Mouse (Mus musculus): ENCODE results near the gene Upf3b. TPM values are rescaled to one million over a fixed set of nuclear protein-coding genes. Genes with fewer than 3 reads are reported as not detected.
"Not testable (repeated sequence)": the region's sequence is repeated elsewhere in the genome, so short reads cannot be mapped to it uniquely, and the experiment has no call there.

Gene Upf3b
- polyA plus RNA-seq, 1 experiment, result 2.8 TPM

- TF ChIP-seq MAX (IDR thresholded peaks at IDR 0.05; ENCODE audit: low read depth), result no peak
- TF ChIP-seq TCF3 (IDR thresholded peaks at IDR 0.05; ENCODE audit: insufficient read length, low read depth), result no peak
- TF ChIP-seq MYOG (IDR thresholded peaks at IDR 0.05; ENCODE audit: control insufficient read depth in 1 of 3, insufficient read depth in 1 of 3, insufficient read length in 2 of 3, low read depth in 2 of 3), result no peak
- no peak for TF ChIP-seq MYOD1 (IDR thresholded peaks at IDR 0.05; ENCODE audit: control insufficient read depth in 1 of 3, insufficient read length in 2 of 3, low read depth in 2 of 3)
- TF ChIP-seq E2F4 (IDR thresholded peaks at IDR 0.05; ENCODE audit: insufficient read depth), result no peak
- TF ChIP-seq CEBPB (IDR thresholded peaks at IDR 0.05; ENCODE audit: insufficient read depth, poor library complexity, severe bottlenecking), result no peak
- no peak for TF ChIP-seq POLR2AphosphoS2 (IDR thresholded peaks at IDR 0.05; ENCODE audit: insufficient read length, low read depth)
- no peak for TF ChIP-seq REST (IDR thresholded peaks at IDR 0.05; ENCODE audit: insufficient read depth, insufficient read length)
- TF ChIP-seq USF1 (IDR thresholded peaks at IDR 0.05; ENCODE audit: low read depth), result no peak
- no peak for TF ChIP-seq POLR2A (IDR thresholded peaks at IDR 0.05; ENCODE audit: insufficient read length, low read depth)
- TF ChIP-seq SRF (IDR thresholded peaks at IDR 0.05; ENCODE audit: control insufficient read depth, insufficient read length, low read depth), result no peak
- no peak overlapping the region for H3K4me2 ChIP-seq (ENCODE audit: low read depth)
Observed at GRCm38 (mm10) chrX:37081194-37081593, 28.9 kb downstream of the Upf3b start.

DNA sequence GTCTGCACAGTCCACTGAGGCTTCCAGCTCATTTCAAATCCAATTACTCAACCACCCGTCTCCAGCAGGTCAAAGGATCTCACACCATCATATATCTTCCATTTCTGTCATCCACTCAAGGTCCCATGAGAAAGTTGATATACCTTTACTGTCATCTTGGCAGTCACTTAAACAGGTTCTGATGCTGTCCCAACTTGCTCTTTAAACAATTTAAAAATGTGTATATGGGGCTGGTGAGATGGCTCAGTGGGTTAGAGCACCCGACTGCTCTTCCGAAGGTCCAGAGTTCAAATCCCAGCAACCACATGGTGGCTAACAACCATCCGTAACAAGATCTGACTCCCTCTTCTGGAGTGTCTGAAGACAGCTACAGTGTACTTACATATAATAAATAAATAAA, 29.8 kb downstream of the Upf3b start:
- peaks cover 22% of the 10 kb centered on the region for H3K79me2 ChIP-seq (ENCODE audit: control insufficient read depth, insufficient read depth)
- H3K4me2 ChIP-seq (ENCODE audit: low read depth); H3K27me3 ChIP-seq (ENCODE audit: control insufficient read depth, insufficient read depth, insufficient read length); H3ac ChIP-seq (ENCODE audit: control insufficient read depth, insufficient read length); H3K4me3 ChIP-seq: not testable (repeated sequence)
- H3K36me3 ChIP-seq (ENCODE audit: control insufficient read depth, insufficient read depth), result peaks cover 11% of the 10 kb centered on the region

More at GRCm38 (mm10) chrX:37081194-37081593, 28.9 kb downstream of the Upf3b start:
- Histone ChIP-seq H3K4me3 (no peak overlapping the region), H3ac (ENCODE audit: control insufficient read depth, insufficient read length) (no peak overlapping the region), H3K79me2 (ENCODE audit: control insufficient read depth, insufficient read depth) (peaks cover 22% of the 10 kb centered on the region), H3K36me3 (ENCODE audit: control insufficient read depth, insufficient read depth) (peaks cover 11% of the 10 kb centered on the region), H3K27me3 (ENCODE audit: control insufficient read depth, insufficient read depth, insufficient read length) (no peaks in the 10 kb centered on the region)

GRCm38 (mm10) chrX:37076651-37077050, 33.5 kb downstream of the Upf3b start:
- TF ChIP-seq MAX (IDR thresholded peaks at IDR 0.05; ENCODE audit: low read depth), result no peak
- no peak for TF ChIP-seq MYOD1 (IDR thresholded peaks at IDR 0.05; ENCODE audit: control insufficient read depth in 1 of 3, insufficient read length in 2 of 3, low read depth in 2 of 3)
- no peak for TF ChIP-seq POLR2A (IDR thresholded peaks at IDR 0.05; ENCODE audit: insufficient read length, low read depth)
- TF ChIP-seq SRF (IDR thresholded peaks at IDR 0.05; ENCODE audit: control insufficient read depth, insufficient read length, low read depth), result no peak
- TF ChIP-seq E2F4 (IDR thresholded peaks at IDR 0.05; ENCODE audit: insufficient read depth), result no peak
- TF ChIP-seq USF1 (IDR thresholded peaks at IDR 0.05; ENCODE audit: low read depth), result no peak
- TF ChIP-seq POLR2AphosphoS2 (IDR thresholded peaks at IDR 0.05; ENCODE audit: insufficient read length, low read depth), result no peak
- no peak for TF ChIP-seq TCF12 (IDR thresholded peaks at IDR 0.05; ENCODE audit: insufficient read depth, poor library complexity, severe bottlenecking)
- TF ChIP-seq MYOG (IDR thresholded peaks at IDR 0.05; ENCODE audit: control insufficient read depth in 1 of 3, insufficient read depth in 1 of 3, insufficient read length in 2 of 3, low read depth in 2 of 3), result no peak
- TF ChIP-seq REST (IDR thresholded peaks at IDR 0.05; ENCODE audit: insufficient read depth, insufficient read length), result no peak
- TF ChIP-seq TCF3 (IDR thresholded peaks at IDR 0.05; ENCODE audit: insufficient read length, low read depth), result no peak
- no peak for TF ChIP-seq CEBPB (IDR thresholded peaks at IDR 0.05; ENCODE audit: insufficient read depth, poor library complexity, severe bottlenecking)
- no peak overlapping the region for H3K4me2 ChIP-seq (ENCODE audit: low read depth)
- no peak overlapping the region for H3ac ChIP-seq (ENCODE audit: control insufficient read depth, insufficient read length)
- H3K36me3 ChIP-seq (ENCODE audit: control insufficient read depth, insufficient read depth), result peaks cover 1% of the 10 kb centered on the region
- no peak overlapping the region for H3K4me3 ChIP-seq
- H3K79me2 ChIP-seq (ENCODE audit: control insufficient read depth, insufficient read depth), result no peaks in the 10 kb centered on the region
- H3K27me3 ChIP-seq (ENCODE audit: control insufficient read depth, insufficient read depth, insufficient read length), result no peaks in the 10 kb centered on the region

DNA sequence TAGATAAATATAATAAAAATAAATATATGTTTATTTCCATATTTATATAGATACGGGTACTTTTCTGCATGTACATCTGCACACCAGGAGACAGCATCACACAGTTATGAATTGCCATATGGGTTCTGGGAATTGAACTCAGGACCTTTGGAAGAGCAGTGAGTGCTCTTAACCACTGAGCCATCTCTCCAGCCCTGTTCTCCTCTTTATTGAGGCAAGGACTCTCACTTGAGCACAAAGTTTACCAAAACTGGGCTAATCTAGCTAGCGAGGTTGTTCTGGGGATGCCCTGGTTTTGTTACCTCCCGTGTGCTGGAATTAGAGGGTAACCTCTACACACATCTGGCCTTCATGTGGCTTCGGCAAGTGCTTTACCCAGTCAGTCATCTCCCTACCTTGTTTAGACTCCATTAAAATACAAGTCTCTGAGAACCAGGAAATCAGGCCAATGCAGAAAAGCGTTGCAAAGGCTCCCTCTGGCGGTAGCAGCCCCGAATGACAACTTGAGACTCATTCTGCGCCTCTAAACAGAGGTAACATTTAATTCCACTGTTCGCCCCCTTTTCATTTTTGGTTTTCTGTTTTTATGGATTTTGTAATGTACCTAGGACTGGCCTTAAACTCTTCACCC, 35.7 kb downstream of the Upf3b start:
- no peak overlapping the region for H3ac ChIP-seq (ENCODE audit: control insufficient read depth, insufficient read length)
- no peaks in the 10 kb centered on the region for H3K36me3 ChIP-seq (ENCODE audit: control insufficient read depth, insufficient read depth)
- no peak overlapping the region for H3K4me3 ChIP-seq
- no peaks in the 10 kb centered on the region for H3K27me3 ChIP-seq (ENCODE audit: control insufficient read depth, insufficient read depth, insufficient read length)
- TF ChIP-seq E2F4 (IDR thresholded peaks at IDR 0.05; ENCODE audit: insufficient read depth), result no peak
- TF ChIP-seq CEBPB (IDR thresholded peaks at IDR 0.05; ENCODE audit: insufficient read depth, poor library complexity, severe bottlenecking), result no peak
- no peak for TF ChIP-seq SRF (IDR thresholded peaks at IDR 0.05; ENCODE audit: control insufficient read depth, insufficient read length, low read depth)
- no peak for TF ChIP-seq MYOG (IDR thresholded peaks at IDR 0.05; ENCODE audit: control insufficient read depth in 1 of 3, insufficient read depth in 1 of 3, insufficient read length in 2 of 3, low read depth in 2 of 3)
- TF ChIP-seq REST (IDR thresholded peaks at IDR 0.05; ENCODE audit: insufficient read depth, insufficient read length), result no peak
- no peak for TF ChIP-seq POLR2A (IDR thresholded peaks at IDR 0.05; ENCODE audit: insufficient read length, low read depth)
- H3K4me2 ChIP-seq (ENCODE audit: low read depth), result no peak overlapping the region
- H3K79me2 ChIP-seq (ENCODE audit: control insufficient read depth, insufficient read depth), result no peaks in the 10 kb centered on the region

- no peaks in the 10 kb centered on the region for H3K36me3 ChIP-seq (ENCODE audit: control insufficient read depth, insufficient read depth)
- H3K79me2 ChIP-seq (ENCODE audit: control insufficient read depth, insufficient read depth), result no peaks in the 10 kb centered on the region
- H3K4me2 ChIP-seq (ENCODE audit: low read depth), result no peak overlapping the region
- no peaks in the 10 kb centered on the region for H3K27me3 ChIP-seq (ENCODE audit: control insufficient read depth, insufficient read depth, insufficient read length)
- TF ChIP-seq USF1 (IDR thresholded peaks at IDR 0.05; ENCODE audit: low read depth) (no peak), TCF12 (IDR thresholded peaks at IDR 0.05; ENCODE audit: insufficient read depth, poor library complexity, severe bottlenecking) (no peak), E2F4 (IDR thresholded peaks at IDR 0.05; ENCODE audit: insufficient read depth) (no peak), SRF (IDR thresholded peaks at IDR 0.05; ENCODE audit: control insufficient read depth, insufficient read length, low read depth) (no peak), CEBPB (IDR thresholded peaks at IDR 0.05; ENCODE audit: insufficient read depth, poor library complexity, severe bottlenecking) (no peak), POLR2A (IDR thresholded peaks at IDR 0.05; ENCODE audit: insufficient read length, low read depth) (no peak), MYOG (IDR thresholded peaks at IDR 0.05; ENCODE audit: control insufficient read depth in 1 of 3, insufficient read depth in 1 of 3, insufficient read length in 2 of 3, low read depth in 2 of 3) (no peak), MYOD1 (IDR thresholded peaks at IDR 0.05; ENCODE audit: control insufficient read depth in 1 of 3, insufficient read length in 2 of 3, low read depth in 2 of 3) (no peak), POLR2AphosphoS2 (IDR thresholded peaks at IDR 0.05; ENCODE audit: insufficient read length, low read depth) (no peak), MAX (IDR thresholded peaks at IDR 0.05; ENCODE audit: low read depth) (no peak), REST (IDR thresholded peaks at IDR 0.05; ENCODE audit: insufficient read depth, insufficient read length) (no peak), TCF3 (IDR thresholded peaks at IDR 0.05; ENCODE audit: insufficient read length, low read depth) (no peak)
- H3ac ChIP-seq (ENCODE audit: control insufficient read depth, insufficient read length), result no peak overlapping the region
- no peak overlapping the region for H3K4me3 ChIP-seq
Observed at GRCm38 (mm10) chrX:37068766-37069165, 41.4 kb downstream of the Upf3b start.
